In the genomic region with DNA sequence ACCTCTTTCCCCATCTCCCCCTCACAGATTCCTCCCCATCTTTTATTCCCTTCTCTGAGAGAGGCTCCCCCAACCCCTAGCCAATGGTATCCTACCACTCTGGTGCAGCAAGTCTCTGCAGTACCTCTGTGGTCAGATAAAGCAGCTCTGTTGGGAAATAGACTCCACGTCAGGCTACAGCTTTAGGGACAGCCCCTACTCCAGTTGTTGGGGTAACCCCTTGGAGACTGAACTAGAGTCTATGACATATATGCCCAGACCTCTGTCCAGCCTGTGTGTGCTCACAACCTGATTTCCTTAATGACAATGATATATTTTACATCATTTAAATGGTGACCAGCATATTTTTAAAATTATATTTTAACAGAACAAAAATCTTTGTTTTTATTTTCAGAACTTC, we compare ENCODE assay signal across 26 mouse cellular contexts.
DNase-seq lines count a peak whose midpoint lies in the region; ATAC-seq and TF ChIP-seq lines count a peak whose summit lies in the region.
"Had no signal": no experiment of that assay in that cellular context is flagged by ENCODE, and none has a peak within 500 bp of the region (broad histone marks: within the 10 kb centered on the region; RNA-seq: fewer than 3 reads in every experiment).

No protein-coding gene starts in this region.

- peak; percentile 49 for DNase-seq in 416B (ENCODE audit: low read depth)
- peak; percentile 80 for DNase-seq in CH12.LX (ENCODE audit: extremely low read depth)
- no peak for DNase-seq in hindbrain, embryonic 10.5 days (ENCODE audit: low spot score)
- no peak for DNase-seq in left cerebral cortex, adult 9 months (ENCODE audit: low spot score in 2 of 2)
- DNase-seq in Muller cell, postnatal 12 days (ENCODE audit: inconsistent ontology term), result no peak
- DNase-seq: adrenal gland, adult 8-10 months; adrenal gland, postnatal 14 days; adrenal gland, postnatal 36 days; B cell, adult 2 months; cerebellum, adult 11-12 months; cerebellum, adult 2 months; cerebellum, adult 9-10 months; cerebellum, postnatal 10 days; cerebellum, postnatal 25 days; embryo, embryonic 11 days had no signal

- TF ChIP-seq EP300 in CH12.LX (IDR thresholded peaks at IDR 0.05; ENCODE audit: low read length), result peak; percentile 57

- dilution Hi-C loops in CH12.LX (cut with MboI; ENCODE audit: extremely low pct_ligation_motif_present, extremely low pct_unique_long_range_greater_than_20kb, low sequenced_read_pairs), result no loop called here

- no peaks in the 10 kb centered on the region for H3K9me3 ChIP-seq in CH12.LX (replicated peaks; ENCODE audit: low read length)
- no peaks in the 10 kb centered on the region for H3K9me3 ChIP-seq in hindbrain, embryonic 10.5 days
- H3K9me3 ChIP-seq: embryonic facial prominence, embryonic 13.5 days; embryonic facial prominence, embryonic 15.5 days; forebrain, embryonic 10.5 days; forebrain, embryonic 12.5 days had no signal

- H3K36me3 ChIP-seq in CH12.LX (replicated peaks in 1 of 2; ENCODE audit: control insufficient read depth in 1 of 2, insufficient read depth in 1 of 2, low read length in 1 of 2), result no peaks in the 10 kb centered on the region
- H3K36me3 ChIP-seq in hindbrain, embryonic 10.5 days, result no peaks in the 10 kb centered on the region
- H3K36me3 ChIP-seq: embryonic facial prominence, embryonic 13.5 days; embryonic facial prominence, embryonic 15.5 days; forebrain, embryonic 10.5 days; forebrain, embryonic 12.5 days had no signal

- no peak for TF ChIP-seq POLR2A in CH12.LX (IDR thresholded peaks at IDR 0.05; ENCODE audit: low read depth, low read length)

- H3K4me1 ChIP-seq in CH12.LX (ENCODE audit: control insufficient read depth in 1 of 2, insufficient read depth in 2 of 2), result peaks cover 0 to 11% of the 10 kb centered on the region in 2 experiments; a peak in 2 of 4 replicates
- H3K4me1 ChIP-seq in hindbrain, embryonic 10.5 days (replicated peaks), result no peaks in the 10 kb centered on the region
- H3K4me1 ChIP-seq: embryonic facial prominence, embryonic 13.5 days; embryonic facial prominence, embryonic 15.5 days; forebrain, embryonic 10.5 days; forebrain, embryonic 12.5 days had no signal

- no peaks in the 10 kb centered on the region for H3K79me2 ChIP-seq in CH12.LX (replicated peaks; ENCODE audit: control insufficient read depth, extremely low read depth, insufficient read depth, poor library complexity, severe bottlenecking)

- in situ Hi-C loops in CH12.LX (cut with MboI; ENCODE audit: low pct_ligation_motif_present, low pct_unique_long_range_greater_than_20kb, low sequenced_read_pairs), result no loop called here

- peak; percentile 37 for ATAC-seq in granulocyte monocyte progenitor cell, adult 5-6 weeks (replicated peaks; ENCODE audit: poor library complexity, severe bottlenecking)
- ATAC-seq: activated CD4-positive, CD25-positive, alpha-beta regulatory T cell, adult 4 months; CD4-positive, CD25-positive, alpha-beta regulatory T cell, adult 4 months; forebrain, embryonic 14.5 days; forebrain, embryonic 16.5 days; Patski had no signal

- WGBS in hindbrain, embryonic 10.5 days, result 65% methylated on average over 1 of the region's 1 CpGs

- H3K4me3 ChIP-seq in CH12.LX (replicated peaks in 1 of 3; ENCODE audit: low read depth in 2 of 3, low read length in 2 of 3, poor library complexity in 1 of 3), result no peak overlapping the region
- H3K4me3 ChIP-seq in hindbrain, embryonic 10.5 days, result no peak overlapping the region
- H3K4me3 ChIP-seq: embryonic facial prominence, embryonic 13.5 days; embryonic facial prominence, embryonic 15.5 days; erythroblast, embryonic 14.5 days; forebrain, embryonic 10.5 days; forebrain, embryonic 12.5 days had no signal

- H3K27ac ChIP-seq in CH12.LX (ENCODE audit: insufficient read depth, low read depth), result no peak overlapping the region
- no peak overlapping the region for H3K27ac ChIP-seq in hindbrain, embryonic 10.5 days
- H3K27ac ChIP-seq: embryonic facial prominence, embryonic 13.5 days; embryonic facial prominence, embryonic 15.5 days; forebrain, embryonic 10.5 days; forebrain, embryonic 12.5 days had no signal

- no peak; the same call in none of the 2 replicates for TF ChIP-seq RAD21 in CH12.LX (IDR thresholded peaks at IDR 0.05; ENCODE audit: low read depth, low read length)

- no peak for TF ChIP-seq CTCF in CH12.LX (conservative IDR thresholded peaks at IDR 0.05 in 1 of 2, IDR thresholded peaks at IDR 0.05 in 1 of 2; ENCODE audit: low read depth in 2 of 2, low read length in 2 of 2)

- no peaks in the 10 kb centered on the region for H3K27me3 ChIP-seq in CH12.LX (replicated peaks)
- H3K27me3 ChIP-seq in hindbrain, embryonic 10.5 days (ENCODE audit: insufficient read depth, poor library complexity, severe bottlenecking), result no peaks in the 10 kb centered on the region
- H3K27me3 ChIP-seq: embryonic facial prominence, embryonic 15.5 days; forebrain, embryonic 12.5 days had no signal

- H3K9ac ChIP-seq in CH12.LX (ENCODE audit: insufficient read depth, low read depth), result no peak overlapping the region
- H3K9ac ChIP-seq: embryonic facial prominence, embryonic 13.5 days; embryonic facial prominence, embryonic 15.5 days; forebrain, embryonic 12.5 days had no signal

- H3K4me2 ChIP-seq in CH12.LX (ENCODE audit: insufficient read depth, low read depth, poor library complexity, severe bottlenecking), result peak overlapping the region; percentile 16; the same call in 1 of the 2 replicates
- H3K4me2 ChIP-seq: embryonic facial prominence, embryonic 13.5 days; embryonic facial prominence, embryonic 15.5 days; forebrain, embryonic 12.5 days had no signal

TF ChIP-seq in CH12.LX, 34 proteins besides CTCF, POLR2A, EP300 and RAD21:
- TF ChIP-seq CHD1 (IDR thresholded peaks at IDR 0.05; ENCODE audit: low read depth, low read length), result no peak
- TF ChIP-seq BHLHE40 (IDR thresholded peaks at IDR 0.05; ENCODE audit: low read depth, low read length), result 0 out of 2 replicates have a peak, but pooled peaks have one; percentile 12
- TF ChIP-seq UBTF (IDR thresholded peaks at IDR 0.05; ENCODE audit: low read depth, low read length), result no peak
- TF ChIP-seq ETS1 (conservative IDR thresholded peaks at IDR 0.05; ENCODE audit: low read depth, low read length), result peak; percentile 65
- no peak for TF ChIP-seq PAX5 (IDR thresholded peaks at IDR 0.05; ENCODE audit: low read length)
- peak; percentile 9; the same call in 1 of the 2 replicates for TF ChIP-seq SMC3 (IDR thresholded peaks at IDR 0.05; ENCODE audit: low read depth, low read length)
- peak; percentile 9; the same call in 1 of the 2 replicates for TF ChIP-seq IRF4 (IDR thresholded peaks at IDR 0.05; ENCODE audit: low read depth, low read length)
- no peak for TF ChIP-seq ZMIZ1 (IDR thresholded peaks at IDR 0.05; ENCODE audit: low read depth, low read length)
- peak; percentile 26; the same call in 1 of the 2 replicates for TF ChIP-seq MEF2A (IDR thresholded peaks at IDR 0.05; ENCODE audit: borderline replicate concordance, low read depth, low read length)
- TF ChIP-seq POLR2AphosphoS2 (IDR thresholded peaks at IDR 0.05; ENCODE audit: low read depth, low read length), result no peak
- 0 out of 2 replicates have a peak, but pooled peaks have one; percentile 7 for TF ChIP-seq MAFK (IDR thresholded peaks at IDR 0.05; ENCODE audit: insufficient replicate concordance, low read length)
- no peak for TF ChIP-seq USF2 (conservative IDR thresholded peaks at IDR 0.05; ENCODE audit: low read depth, low read length)
TF ChIP-seq in CH12.LX: peak in this region for 6.

Comparison
In these comparisons a context has a peak if more than half of its experiments do, and no peak if none do; other contexts are left out.
1. DNase-seq: peak in 416B (single experiment) and CH12.LX (single experiment); none in hindbrain, embryonic 10.5 days (single experiment), left cerebral cortex, adult 9 months (0 of 2) and Muller cell, postnatal 12 days (single experiment).